Mouse (Mus musculus) small intestine, adult 2 months (tissue): ENCODE data around the gene Plp2.
"Not testable (repeated sequence)": the region's sequence is repeated elsewhere in the genome, so short reads cannot be mapped to it uniquely, and the experiment has no call there.

ENCODE experiments used
- CTCF ChIP-seq: fragments of 200-500 bp; IDR thresholded peaks from 2 replicates; pipeline ENCODE4 v1.5.1; 2012; ENCODE audit warnings: low read depth, mild to moderate bottlenecking, control low read depth, inconsistent platforms, low read length, moderate library complexity, mixed read lengths; ENCODE audit not compliant: insufficient replicate concordance, insufficient read length; ENCODE audit errors: extremely low read depth
- POLR2A ChIP-seq: fragments of 200-500 bp; IDR thresholded peaks from 2 replicates; pipeline ENCODE4 v1.6.1; 2012; ENCODE audit warnings: low read depth, mild to moderate bottlenecking, control low read depth, inconsistent platforms, low read length, moderate library complexity

DNA sequence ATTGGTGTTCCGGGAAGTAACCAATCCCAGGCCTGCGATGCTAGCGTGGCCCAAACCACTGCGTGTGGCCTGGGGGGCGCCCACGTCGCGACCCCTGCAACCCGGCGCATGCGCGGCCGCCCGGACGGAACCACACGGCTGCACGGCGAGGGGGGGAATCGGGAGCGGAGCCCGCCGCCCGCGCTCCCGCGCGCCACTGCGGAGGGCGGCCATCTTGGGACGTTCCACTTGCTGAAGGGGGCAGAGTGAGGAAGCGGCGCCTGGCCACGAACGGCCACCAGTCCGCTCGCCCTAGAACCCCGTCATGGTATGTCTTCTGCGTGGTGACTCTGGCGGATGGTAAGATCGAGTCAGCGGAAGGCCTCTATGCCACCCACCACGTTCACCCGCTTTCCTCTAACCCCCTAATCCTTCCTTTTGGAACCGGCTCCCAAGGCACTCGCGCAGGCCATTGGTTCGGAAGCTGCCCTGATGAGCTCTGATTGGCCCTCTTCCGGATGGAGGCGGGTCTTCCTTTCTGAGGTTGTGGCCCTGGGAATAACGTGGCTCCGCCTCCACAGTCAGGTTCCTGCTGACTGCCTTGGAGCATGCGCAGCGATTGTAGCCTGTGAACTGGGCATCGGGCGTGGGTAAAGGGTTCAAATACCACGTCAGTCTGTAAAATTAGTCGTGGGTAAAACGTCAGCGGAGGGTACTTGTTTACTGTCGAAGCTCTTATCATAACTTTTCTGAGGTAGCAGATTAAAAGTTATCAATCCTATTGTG is 43.1 kb upstream of the Plp2 start, which contains the start of gene Wdr45:
- not testable (repeated sequence) for TF ChIP-seq CTCF, POLR2A
